Mouse (Mus musculus) neural tube, embryonic 10.5 days (tissue): ENCODE measurements at regions not wholly inside any gene's neighbourhood (a gene's known extent, or its start where the extent isn't known, plus 50 kb on each side); places are given as distances from the start of the nearest gene placed in this dataset.

ENCODE experiments used
- DNase-seq: peaks from one replicate; pipeline ENCODE4 v3.0.0-alpha.2; 2017; ENCODE audit warnings: low spot score; ENCODE audit errors: extremely low spot score

DNA sequence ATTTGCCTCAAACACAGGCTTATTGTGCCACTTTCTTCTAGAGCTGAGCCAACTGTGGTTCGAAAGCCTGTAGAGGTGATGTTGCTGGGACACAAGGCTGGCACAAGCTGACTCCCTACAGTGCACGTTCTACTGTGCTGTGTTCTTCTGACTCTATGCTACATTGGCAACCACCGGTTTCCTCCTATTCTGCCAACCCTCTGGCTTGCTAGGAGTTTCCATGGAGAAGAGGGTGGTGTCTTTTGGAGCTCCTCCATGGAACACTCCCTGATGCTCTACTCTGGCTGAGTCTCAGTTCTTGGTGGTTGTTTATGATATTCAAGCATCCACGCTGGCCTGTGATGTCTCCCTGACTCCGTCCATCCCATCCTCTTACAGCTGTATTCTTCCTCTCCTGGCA lies 124.9 kb upstream of the Nmur2 start:
- DNase-seq: no peak

- no peak for DNase-seq
Observed at GRCm38 (mm10) chr11:56160286-56160685, 119.5 kb upstream of the Nmur2 start.

- DNase-seq: peak; percentile 44
Observed at GRCm38 (mm10) chr11:56159412-56160074, 118.7 kb upstream of the Nmur2 start.

GRCm38 (mm10) chr11:56150825-56151342 lies 110.1 kb upstream of the Nmur2 start:
- DNase-seq: no peak

- DNase-seq: no peak
Observed at GRCm38 (mm10) chr11:56149752-56150151, 108.9 kb upstream of the Nmur2 start.

DNA sequence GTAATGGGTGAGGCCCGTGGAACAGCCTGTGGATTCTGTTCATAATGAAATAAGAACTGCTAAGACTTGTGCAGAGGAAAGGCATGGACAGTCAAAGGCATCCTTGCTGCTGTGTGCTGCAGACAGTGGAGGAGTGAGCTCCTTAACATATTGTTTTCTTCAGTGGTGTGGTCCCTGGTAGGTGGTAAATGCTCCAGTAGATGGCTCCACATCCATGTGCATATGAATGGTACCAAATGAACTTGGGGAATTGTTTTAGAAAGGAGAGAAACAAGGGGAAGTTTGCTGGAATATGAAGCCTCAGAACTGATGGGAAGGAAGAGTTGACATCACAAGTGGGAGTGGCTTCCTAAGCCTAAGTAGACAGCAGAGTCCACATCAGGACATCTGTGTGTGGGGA lies 108.1 kb upstream of the Nmur2 start:
- DNase-seq: no peak

DNA sequence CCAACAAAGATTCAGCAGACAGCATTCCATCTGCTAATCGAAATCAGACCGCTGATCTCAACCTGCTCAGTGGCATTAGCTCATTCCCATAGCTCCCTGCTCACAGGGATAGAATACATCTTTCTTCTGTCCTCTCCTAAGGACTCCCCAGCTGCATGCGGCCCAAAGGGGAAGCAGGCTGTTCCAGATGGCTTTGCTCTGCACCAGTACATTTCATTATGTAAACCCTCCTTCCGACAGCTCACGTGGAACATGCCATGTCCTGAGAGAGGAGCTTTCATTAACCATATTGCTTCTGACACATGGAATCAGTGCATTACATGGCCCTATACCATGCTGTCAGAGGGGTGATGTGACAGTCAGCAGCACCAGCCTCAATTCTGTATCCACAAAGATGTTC lies 105.9 kb upstream of the Nmur2 start:
- DNase-seq: no peak

DNA sequence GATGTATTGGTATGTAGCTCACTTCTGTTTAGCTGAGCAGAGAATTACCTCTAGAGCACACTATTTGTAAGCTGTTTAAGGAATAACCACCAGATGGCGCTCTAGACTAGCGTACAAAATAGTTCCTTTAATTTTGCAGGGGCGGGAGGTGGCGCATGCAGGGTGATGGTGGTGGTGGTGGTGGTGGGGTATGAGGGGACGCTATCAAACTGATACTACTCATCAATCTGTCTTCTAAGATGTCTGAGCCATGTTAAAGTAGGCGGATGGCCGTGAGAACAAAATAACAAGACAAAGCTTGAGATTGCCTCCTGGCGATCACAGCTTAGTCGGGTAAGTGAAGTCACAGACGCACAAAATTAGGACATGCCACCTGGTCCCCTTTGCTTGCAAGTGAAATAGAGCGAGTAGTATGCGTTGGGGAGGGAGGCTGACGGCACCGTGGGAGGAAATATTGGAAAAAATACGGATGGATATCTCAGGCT lies 90.6 kb upstream of the Nmur2 start:
- DNase-seq: peak; percentile 30

DNA sequence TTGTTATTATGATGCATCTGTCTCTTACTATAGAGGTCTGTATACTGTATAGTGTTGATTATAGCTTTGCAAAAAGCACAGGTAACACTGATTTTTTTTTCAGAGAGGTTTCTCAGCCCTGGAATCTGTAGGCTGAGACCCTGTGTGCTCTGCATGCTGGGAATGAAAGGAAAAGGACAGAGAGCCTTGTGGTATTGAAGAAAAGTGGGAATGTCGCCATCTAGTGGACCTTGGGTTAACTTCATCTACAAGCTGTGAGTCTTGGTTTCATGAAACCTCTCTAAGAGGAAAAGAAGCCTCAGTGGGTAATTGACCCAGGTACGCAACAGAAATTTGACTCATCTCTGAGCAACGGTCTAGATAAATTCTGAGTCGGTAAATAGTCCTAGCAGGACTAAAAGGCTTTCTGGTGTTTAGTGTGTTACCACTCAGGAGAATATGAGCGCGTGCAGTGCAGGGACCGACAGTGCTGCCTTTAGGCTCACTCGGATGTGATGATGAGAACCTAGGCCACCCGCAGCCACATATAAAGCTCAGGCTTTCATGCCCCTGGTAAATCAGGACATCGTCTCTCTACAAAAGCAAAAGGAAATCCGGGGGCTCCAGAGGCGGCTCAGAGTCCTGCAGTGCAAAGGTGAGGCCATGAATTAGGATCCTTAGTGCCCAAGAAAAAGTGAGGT lies 75.9 kb upstream of the Nmur2 start:
- peak; percentile 32 for DNase-seq

GRCm38 (mm10) chr11:56107929-56108328 lies 67.1 kb upstream of the Nmur2 start:
- peak; percentile 85 for DNase-seq

DNA sequence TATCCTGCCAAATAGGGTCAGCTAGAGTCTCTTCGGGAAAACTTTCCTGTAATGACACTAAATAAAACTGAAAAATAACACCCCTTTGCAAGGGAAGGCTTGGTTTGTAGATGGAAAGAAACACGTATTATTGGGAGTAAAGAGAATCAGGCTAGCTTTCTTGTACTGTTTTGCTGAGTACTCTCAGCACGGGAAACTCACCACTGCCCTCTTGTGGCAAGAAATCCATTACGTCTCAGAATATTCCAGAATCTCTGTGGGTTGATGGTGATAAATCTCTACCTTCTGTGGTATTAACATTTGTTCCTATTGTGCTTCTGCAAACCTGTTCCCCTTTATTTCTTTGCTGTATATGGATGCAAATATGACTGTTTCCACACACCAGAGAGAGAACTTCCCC lies 64.8 kb upstream of the Nmur2 start:
- peak; percentile 44 for DNase-seq

- no peak for DNase-seq
Observed at GRCm38 (mm10) chr11:56092891-56093290, 52.1 kb upstream of the Nmur2 start.
